Mouse (Mus musculus) MEL (cell line): Measurements from ENCODE around the gene Fam57b. TPM values are rescaled to one million over a fixed set of nuclear protein-coding genes. Genes with fewer than 3 reads are reported as not detected.

ENCODE experiments used
- DNase-seq: peaks from one replicate; pipeline ENCODE4 v3.0.0; 2011; ENCODE audit warnings: low read depth, low spot score
- H3K27ac ChIP-seq: 2 replicates; pipeline ENCODE4 v1.5.1; 2012; ENCODE audit warnings: low read depth, mild to moderate bottlenecking, control low read depth, low read length, moderate library complexity; ENCODE audit not compliant: control insufficient read depth
- H3K27me3 ChIP-seq, 2 experiments: fragments of 150-350 bp in 1 of 2; sonication (generic) in 1 of 2; 2 replicates each; pipeline ENCODE4 v1.6.1; 2012; ENCODE audit warnings: low read length in 2 of 2, mild to moderate bottlenecking in 2 of 2, improper control_type of control experiment in 1 of 2, moderate library complexity in 1 of 2; ENCODE audit not compliant: insufficient read depth in 2 of 2, control insufficient read depth in 1 of 2
- H3K36me3 ChIP-seq, 2 experiments: 2 replicates each; pipeline ENCODE4 v1.6.1; 2012 to 2014; ENCODE audit warnings: low read length in 2 of 2, improper control_type of control experiment in 1 of 2, inconsistent platforms in 1 of 2, mild to moderate bottlenecking in 1 of 2; ENCODE audit not compliant: insufficient read depth in 2 of 2, control insufficient read depth in 1 of 2
- H3K4me1 ChIP-seq, 2 experiments: fragments of 150-350 bp in 1 of 2; sonication (generic) in 1 of 2; 2 replicates each; pipeline ENCODE4 v1.6.1; 2012; ENCODE audit warnings: low read length in 2 of 2, improper control_type of control experiment in 1 of 2, mild to moderate bottlenecking in 1 of 2; ENCODE audit not compliant: insufficient read depth in 2 of 2, control insufficient read depth in 1 of 2
- H3K4me3 ChIP-seq, 2 experiments: fragments of 150-350 bp in 1 of 2; sonication (generic) in 1 of 2; 2 replicates each; pipeline ENCODE4 v1.5.1; 2012; ENCODE audit warnings: low read depth in 2 of 2, low read length in 2 of 2, mild to moderate bottlenecking in 2 of 2, moderate library complexity in 2 of 2, control low read depth in 1 of 2, improper control_type of control experiment in 1 of 2; ENCODE audit not compliant: control insufficient read depth in 1 of 2, insufficient read depth in 1 of 2
- H3K79me2 ChIP-seq: 2 replicates; pipeline ENCODE4 v1.6.1; 2012; ENCODE audit warnings: mild to moderate bottlenecking, low read length, moderate library complexity; ENCODE audit not compliant: control insufficient read depth, poor library complexity, insufficient read depth
- H3K9ac ChIP-seq: 2 replicates; pipeline ENCODE4 v1.6.1; 2012; ENCODE audit warnings: low read depth, mild to moderate bottlenecking, control low read depth, low read length, moderate library complexity; ENCODE audit not compliant: control insufficient read depth, poor library complexity, severe bottlenecking
- H3K9me3 ChIP-seq: fragments of 150-350 bp; sonication (generic); replicated peaks from 2 replicates; pipeline ENCODE4 v1.6.1; 2012; ENCODE audit warnings: mild to moderate bottlenecking, low read length, improper control_type of control experiment, moderate library complexity; ENCODE audit not compliant: insufficient read depth
- ELF1 ChIP-seq: IDR thresholded peaks from 2 replicates; pipeline ENCODE4 v1.6.1; 2014; ENCODE audit warnings: low read depth, mild to moderate bottlenecking, inconsistent platforms, low read length, improper control_type of control experiment, moderate library complexity
- GATA1 ChIP-seq: IDR thresholded peaks from 2 replicates; pipeline ENCODE4 v1.6.1; 2011; ENCODE audit warnings: low read depth, low read length, improper control_type of control experiment
- JUND ChIP-seq: IDR thresholded peaks from 2 replicates; pipeline ENCODE4 v1.6.1; 2011; ENCODE audit warnings: low read depth, mild to moderate bottlenecking, improper control_type of control experiment, low read length
- KAT2A ChIP-seq: conservative IDR thresholded peaks from 2 replicates; pipeline ENCODE4 v1.6.1; 2012; ENCODE audit warnings: low read depth, low read length, improper control_type of control experiment, inconsistent platforms
- MAZ ChIP-seq: IDR thresholded peaks from 2 replicates; pipeline ENCODE4 v1.6.1; 2012; ENCODE audit warnings: low read depth, mild to moderate bottlenecking, inconsistent platforms, low read length, improper control_type of control experiment
- MYB ChIP-seq: IDR thresholded peaks from 2 replicates; pipeline ENCODE4 v1.6.1; 2011; ENCODE audit warnings: mild to moderate bottlenecking, low read depth, low read length, improper control_type of control experiment
- NELFE ChIP-seq: IDR thresholded peaks from 2 replicates; pipeline ENCODE4 v1.6.1; 2011; ENCODE audit warnings: low read depth, low read length, improper control_type of control experiment
- NRF1 ChIP-seq: IDR thresholded peaks from 2 replicates; pipeline ENCODE4 v1.6.1; 2014; ENCODE audit warnings: low read depth, mild to moderate bottlenecking, inconsistent platforms, low read length, improper control_type of control experiment, moderate library complexity; ENCODE audit not compliant: poor library complexity, insufficient read depth, severe bottlenecking
- POLR2AphosphoS2 ChIP-seq: IDR thresholded peaks from 2 replicates; pipeline ENCODE4 v1.6.1; 2011; ENCODE audit warnings: low read length, improper control_type of control experiment
- POLR2AphosphoS5 ChIP-seq: IDR thresholded peaks from 2 replicates; pipeline ENCODE4 v1.6.1; 2012; ENCODE audit warnings: low read depth, borderline replicate concordance, mild to moderate bottlenecking, inconsistent platforms, low read length, moderate library complexity, mixed read lengths
- RAD21 ChIP-seq: IDR thresholded peaks from 2 replicates; pipeline ENCODE4 v1.6.1; 2011; ENCODE audit warnings: mild to moderate bottlenecking, low read depth, low read length, improper control_type of control experiment
- RCOR1 ChIP-seq: IDR thresholded peaks from 2 replicates; pipeline ENCODE4 v1.6.1; 2012; ENCODE audit warnings: low read depth, mild to moderate bottlenecking, inconsistent platforms, low read length, improper control_type of control experiment
- TAL1 ChIP-seq: IDR thresholded peaks from 2 replicates; pipeline ENCODE4 v1.6.1; 2012; ENCODE audit warnings: mild to moderate bottlenecking, inconsistent platforms, low read length, moderate library complexity, mixed read lengths
- TBP ChIP-seq: IDR thresholded peaks from 2 replicates; pipeline ENCODE4 v1.8.0; 2011; ENCODE audit warnings: low read depth, low read length, improper control_type of control experiment
- USF2 ChIP-seq, 2 experiments: IDR thresholded peaks; 2 replicates each; pipeline ENCODE4 v1.6.1; 2011 to 2012; ENCODE audit warnings: improper control_type of control experiment in 2 of 2, low read length in 2 of 2, borderline replicate concordance in 1 of 2, inconsistent platforms in 1 of 2, low read depth in 1 of 2, mild to moderate bottlenecking in 1 of 2; ENCODE audit not compliant: insufficient read depth in 1 of 2
- ZC3H11A ChIP-seq: IDR thresholded peaks from 2 replicates; pipeline ENCODE4 v1.6.1; 2012; ENCODE audit warnings: low read depth, mild to moderate bottlenecking, inconsistent platforms, low read length, improper control_type of control experiment
- ZKSCAN1 ChIP-seq: IDR thresholded peaks from 2 replicates; pipeline ENCODE4 v1.6.1; 2012; ENCODE audit warnings: low read depth, mild to moderate bottlenecking, inconsistent platforms, low read length, improper control_type of control experiment, moderate library complexity
- ZMIZ1 ChIP-seq: IDR thresholded peaks from 2 replicates; pipeline ENCODE4 v1.6.1; 2012; ENCODE audit warnings: low read depth, mild to moderate bottlenecking, inconsistent platforms, low read length, improper control_type of control experiment, moderate library complexity
- ZNF384 ChIP-seq: IDR thresholded peaks from 2 replicates; pipeline ENCODE4 v1.6.1; 2012; ENCODE audit warnings: low read depth, mild to moderate bottlenecking, inconsistent platforms, low read length, improper control_type of control experiment
- polyA plus RNA-seq, 2 experiments: library from polyadenylated mRNA; stranded (reverse) in 1 of 2; unstranded in 1 of 2; fragments of >175 nt in 1 of 2; fragments of >200 nt in 1 of 2; gene quantifications; 2 replicates each; pipeline versions ENCODE4 v1.2.1 to v1.2.4; 2012; ENCODE audit warnings: low replicate concordance in 2 of 2, low read depth in 1 of 2; ENCODE audit not compliant: insufficient read length in 2 of 2, insufficient read depth in 1 of 2, missing spikeins in 1 of 2
- total RNA-seq: library from RNA; depleted of rRNA; stranded (reverse); fragments of 300-350 nt; gene quantifications from 2 replicates; pipeline ENCODE4 v1.2.3, GENCODE M21; 2012

The Fam57b gene
- total and polyA plus RNA-seq, 3 experiments, result 0.50 to 1.7 TPM; not detected in 1

- no peak overlapping the region for H3K27ac ChIP-seq
Observed at GRCm38 (mm10) chr7:126822741-126823140, 25.3 kb downstream of the Fam57b start.

GRCm38 (mm10) chr7:126823202-126823711, 25.8 kb downstream of the Fam57b start:
- Histone ChIP-seq H3K36me3 (no peaks in the 10 kb centered on the region), H3K4me1 (peaks cover 2 to 8% of the 10 kb centered on the region in 2 experiments; a peak in 2 of 4 replicates), H3K27ac (no peak overlapping the region), H3K9ac (no peak overlapping the region), H3K4me3 (no peak overlapping the region), H3K9me3 (no peaks in the 10 kb centered on the region), H3K27me3 (no peaks in the 10 kb centered on the region), H3K79me2 (no peaks in the 10 kb centered on the region)
- TF ChIP-seq GATA1 (no peak), TAL1 (no peak), ZMIZ1 (no peak), KAT2A (no peak), MYB (no peak), TBP (no peak), ZNF384 (no peak), USF2 (IDR thresholded peaks at IDR 0.05; ENCODE audit: borderline replicate concordance in 1 of 2, insufficient read depth in 1 of 2, low read depth in 1 of 2, low read length in 2 of 2) (no peak), ZKSCAN1 (no peak), POLR2AphosphoS2 (no peak), MAZ (no peak), NRF1 (no peak), ELF1 (no peak), RCOR1 (no peak)
- no peak for DNase-seq

More at GRCm38 (mm10) chr7:126822741-126823140, 25.3 kb downstream of the Fam57b start:
- no peaks in the 10 kb centered on the region for H3K9me3 ChIP-seq
- no peak for TF ChIP-seq NELFE
- no peak for TF ChIP-seq ZC3H11A
- no peak for TF ChIP-seq JUND
- no peak for TF ChIP-seq RAD21
- no peak for TF ChIP-seq ELF1
- TF ChIP-seq POLR2AphosphoS5, result no peak
- TF ChIP-seq, all 39 proteins: peak for 0
- no peaks in the 10 kb centered on the region for H3K79me2 ChIP-seq
- H3K4me1 ChIP-seq, result peaks cover 2 to 8% of the 10 kb centered on the region in 2 experiments; a peak in 2 of 4 replicates
- H3K4me3 ChIP-seq, result no peak overlapping the region
- no peak for DNase-seq
- H3K27me3 ChIP-seq, result no peaks in the 10 kb centered on the region
- H3K9ac ChIP-seq, result no peak overlapping the region
- no peaks in the 10 kb centered on the region for H3K36me3 ChIP-seq
